Mouse (Mus musculus) retina, embryonic 14.5 days (tissue): ENCODE measurements around the gene Lamb3.

Source experiments
- DNase-seq: peaks from one replicate; pipeline ENCODE4 v3.0.0-alpha.2; 2015; ENCODE audit warnings: low spot score

The Lamb3 gene

DNA sequence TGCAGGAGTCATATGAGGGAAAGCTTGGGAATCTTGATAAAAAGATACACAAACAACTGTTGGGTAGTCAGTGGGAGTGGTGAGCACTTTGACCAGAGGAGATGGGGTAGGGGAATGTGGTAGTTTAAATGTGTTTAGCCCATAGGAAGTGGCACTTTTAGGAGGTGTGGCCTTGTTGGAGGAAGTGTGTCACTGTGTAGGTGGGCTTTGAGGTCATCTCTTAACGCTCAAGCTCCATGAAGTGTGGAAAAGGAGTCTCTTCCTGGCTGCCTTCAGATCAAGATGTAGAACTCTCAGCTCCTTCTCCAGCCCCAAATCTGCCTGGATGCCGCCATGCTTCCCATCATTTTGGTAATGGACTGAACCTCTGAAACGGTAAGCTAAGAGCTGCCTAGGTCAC lies at the start of gene Lamb3:
Lamb3 (plus strand) TSS at position 197 of the 400 bp plus-strand sequence.
- DNase-seq, result no peak

DNA sequence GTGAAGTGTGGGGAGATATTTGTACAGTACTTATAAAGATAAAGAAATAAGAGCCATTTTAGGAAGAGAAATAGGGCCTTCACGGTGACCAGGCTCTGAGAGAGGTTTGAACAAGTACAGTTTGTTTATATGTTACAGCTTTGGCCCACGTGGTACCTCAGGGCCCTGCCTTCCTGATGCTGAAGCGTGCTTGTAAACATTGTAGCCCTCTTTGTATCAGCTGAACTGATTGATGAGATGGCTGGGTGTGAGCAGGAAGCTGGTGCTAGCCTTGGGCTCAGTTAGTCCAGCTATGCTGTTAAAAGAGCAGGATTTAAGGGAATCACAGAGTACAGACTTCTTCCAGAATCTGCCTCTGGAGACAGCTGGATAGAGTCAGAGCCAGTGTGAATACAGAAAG lies 48.3 kb upstream of the Lamb3 start:
- no peak for DNase-seq

DNA sequence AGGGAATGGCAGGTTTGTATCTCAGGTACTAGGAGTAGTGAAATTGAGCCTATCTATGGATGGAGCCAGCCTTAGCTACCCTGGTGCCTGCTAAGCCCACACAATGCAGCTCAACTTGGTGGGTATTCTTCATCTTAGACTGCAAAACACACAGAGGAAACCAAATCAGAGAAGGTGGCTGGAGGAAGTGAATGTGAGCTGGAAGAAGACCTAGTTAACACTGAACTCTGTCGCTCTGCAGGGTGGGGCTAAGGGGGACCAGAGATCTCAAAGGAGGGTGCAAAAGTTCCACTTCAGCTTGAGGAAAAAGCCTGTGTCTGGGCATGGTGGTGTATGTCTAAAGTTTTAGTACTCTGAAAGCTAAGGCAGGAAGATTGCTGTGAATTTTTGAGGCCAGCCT lies 47.9 kb upstream of the Lamb3 start:
- DNase-seq, result no peak

DNA sequence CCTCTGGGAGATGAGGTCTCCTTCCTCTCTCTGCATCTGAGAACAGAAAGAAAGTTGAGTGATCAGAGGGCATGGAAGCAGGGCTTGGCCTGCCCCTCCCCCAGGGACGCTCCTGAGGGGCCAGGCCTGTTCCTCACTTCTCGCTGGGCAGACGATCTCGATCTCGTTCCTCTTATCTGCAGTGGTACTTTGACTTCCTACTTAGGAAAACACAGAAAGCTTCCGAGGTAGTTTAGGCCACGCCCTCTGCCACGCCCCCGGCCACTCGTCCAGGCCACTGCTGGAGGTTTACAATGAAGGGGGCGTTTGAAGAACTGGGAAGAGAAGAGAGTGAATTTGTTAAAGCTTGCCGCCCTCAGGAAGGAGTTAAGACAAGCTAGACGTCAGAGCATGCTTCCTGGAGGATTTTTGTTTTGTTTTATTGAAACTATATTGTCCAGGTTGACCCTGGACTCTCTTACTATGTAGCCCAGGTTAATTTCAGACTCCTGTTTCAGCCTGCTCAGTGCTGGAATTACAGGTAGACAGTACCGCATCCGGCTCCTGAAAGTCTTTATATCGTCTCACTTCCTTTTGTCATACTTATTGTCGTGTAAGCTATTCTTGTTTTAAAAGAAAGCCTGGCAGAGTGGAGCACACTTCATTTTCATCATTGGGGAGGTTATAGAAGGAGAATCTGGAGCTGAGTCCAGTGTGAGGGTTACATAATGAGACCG lies 47.0 kb upstream of the Lamb3 start:
- DNase-seq, result peak; percentile 52

DNA sequence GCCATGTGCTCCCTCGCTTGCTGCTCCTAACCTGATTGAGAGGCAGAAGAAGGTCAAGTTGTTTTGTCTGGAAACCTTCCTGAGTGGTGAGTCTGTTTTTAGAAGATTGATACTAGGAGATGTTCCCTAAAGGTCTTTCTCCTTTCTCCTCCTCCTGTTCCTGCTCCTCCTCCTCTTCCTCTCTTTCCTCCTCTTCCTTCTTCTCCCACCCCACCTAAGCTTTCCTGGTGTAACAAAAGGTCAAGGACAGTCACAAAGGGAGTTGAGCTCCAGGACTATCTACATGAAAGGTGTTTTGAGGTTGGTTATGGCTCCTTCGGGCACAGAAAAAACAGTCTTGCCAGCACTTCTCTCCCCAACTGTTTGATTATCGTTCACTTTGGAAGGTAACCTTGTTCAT lies 39.8 kb upstream of the Lamb3 start, which contains the start of gene A130010J15Rik:
A130010J15Rik (plus strand) TSS at position 301 of the 400 bp plus-strand sequence.
- DNase-seq, result no peak

DNA sequence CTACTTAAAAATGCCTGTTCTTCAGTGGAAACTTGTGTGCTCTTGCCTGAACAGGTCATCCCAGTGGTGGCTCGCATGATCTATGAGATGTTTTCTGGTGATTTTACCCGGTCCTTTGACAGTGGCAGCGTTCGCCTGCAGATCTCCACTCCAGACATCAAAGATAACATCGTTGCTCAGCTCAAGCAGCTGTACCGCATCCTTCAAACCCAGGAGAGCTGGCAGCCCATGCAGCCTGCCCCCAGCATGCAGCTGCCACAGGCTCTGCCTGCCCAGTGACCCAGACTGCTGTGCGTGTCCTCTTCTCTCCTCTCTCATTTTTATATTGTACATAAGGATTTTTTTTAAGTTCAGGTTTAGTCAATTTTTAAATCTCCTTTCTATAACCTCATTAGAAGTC lies 38.3 kb upstream of the Lamb3 start:
- no peak for DNase-seq

DNA sequence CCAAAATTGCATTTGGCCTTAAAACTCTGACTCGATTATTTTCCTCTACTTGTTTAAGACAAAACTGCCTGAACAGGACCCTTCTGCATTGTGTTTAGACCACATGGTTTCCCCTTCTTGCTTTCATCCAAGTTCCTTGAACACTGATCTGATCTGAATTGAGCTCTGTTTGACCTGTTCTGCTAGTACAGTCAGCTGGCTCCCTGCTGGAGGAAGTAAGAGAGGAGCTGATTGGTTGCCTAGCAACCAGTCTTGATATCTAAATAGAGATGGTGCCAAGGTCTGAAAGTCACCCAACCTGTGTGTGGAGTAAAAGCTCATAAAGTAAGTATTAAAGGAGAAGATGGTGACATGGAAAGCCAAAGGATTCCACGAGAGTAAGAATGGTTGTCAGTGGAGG lies 37.6 kb upstream of the Lamb3 start:
- DNase-seq, result peak; percentile 31

DNA sequence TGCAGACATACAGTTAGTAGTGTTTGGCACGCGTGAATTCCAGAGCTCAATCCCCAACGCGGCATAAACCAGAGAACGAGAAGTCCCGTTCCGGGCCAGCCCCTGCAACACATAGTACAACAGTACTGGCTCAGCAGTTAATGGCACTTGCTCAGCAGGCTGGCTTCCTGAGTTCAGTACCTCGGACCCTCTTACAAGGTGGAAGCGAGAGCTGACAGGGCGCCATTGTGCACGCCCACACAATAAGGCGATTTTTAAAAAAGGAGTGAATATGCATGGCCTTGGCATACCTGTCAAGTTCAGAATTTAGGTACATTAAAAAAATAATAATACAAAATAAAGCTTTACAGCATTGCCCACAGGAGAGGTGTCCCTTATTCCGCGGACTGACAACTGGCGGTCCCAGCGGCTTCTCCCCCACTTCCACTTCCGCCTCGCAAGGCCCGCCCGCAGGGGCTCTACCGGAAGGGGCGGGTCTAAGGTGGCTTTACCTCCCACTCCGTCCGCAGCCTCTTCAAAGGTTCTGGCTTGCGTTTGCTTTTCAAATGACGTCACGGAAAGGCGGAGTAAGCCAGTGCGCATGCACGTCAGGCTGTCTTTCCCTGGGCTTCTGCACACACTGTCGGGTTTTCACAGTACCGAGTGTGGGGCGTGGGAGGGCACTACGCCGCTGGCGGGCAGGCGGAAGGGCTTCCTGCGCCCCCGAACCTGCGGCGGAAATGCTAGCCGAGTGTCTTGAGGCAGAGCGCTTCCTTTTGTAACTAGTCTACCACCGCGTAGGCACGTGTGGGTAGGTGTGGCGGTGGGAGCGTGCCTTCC lies 34.3 kb upstream of the Lamb3 start:
- DNase-seq, result peak; percentile 97

DNA sequence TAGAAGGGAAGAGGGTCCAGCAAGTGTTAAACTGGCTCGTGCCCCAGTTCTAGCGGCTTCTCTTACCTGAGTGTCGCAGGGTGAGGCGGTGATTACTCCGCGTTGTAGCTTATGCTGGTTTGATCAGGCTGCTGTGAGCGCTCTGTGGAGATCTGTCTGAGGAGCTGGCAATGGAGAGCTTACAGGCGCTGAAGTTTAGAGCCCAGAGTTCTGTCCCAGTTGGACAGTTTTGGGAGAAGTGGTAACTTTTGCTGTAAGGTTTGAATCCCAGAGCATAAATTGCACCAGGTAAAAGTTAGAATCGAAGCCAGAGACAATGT lies 33.7 kb upstream of the Lamb3 start:
- no peak for DNase-seq

DNA sequence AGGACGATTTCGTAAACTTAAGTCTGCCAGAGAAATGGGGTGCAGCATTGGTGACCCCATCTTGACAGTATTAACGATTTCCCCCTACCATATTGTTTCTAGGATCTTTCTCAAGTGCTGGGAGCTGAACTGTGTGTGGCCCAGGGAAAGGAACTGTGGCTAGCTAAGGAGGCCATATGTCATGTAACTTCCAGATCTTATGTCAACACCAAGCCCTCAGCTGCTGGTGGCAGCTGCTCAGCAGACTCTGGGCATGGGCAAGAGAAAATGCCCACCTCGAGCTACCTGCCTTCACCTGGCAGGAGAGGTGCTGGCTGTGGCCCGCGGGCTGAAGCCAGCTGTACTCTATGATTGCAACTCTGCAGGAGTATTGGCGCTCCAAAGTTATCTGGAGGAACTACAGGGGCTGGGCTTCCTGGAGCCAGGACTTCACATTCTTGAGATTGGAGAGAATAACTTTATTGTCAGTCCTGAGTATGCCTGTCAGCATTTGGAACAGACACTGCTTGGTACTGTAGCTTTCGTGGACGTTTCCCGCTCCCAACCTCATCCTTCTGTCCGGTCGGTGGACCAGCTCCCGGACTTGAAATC lies 33.3 kb upstream of the Lamb3 start:
- no peak for DNase-seq

DNA sequence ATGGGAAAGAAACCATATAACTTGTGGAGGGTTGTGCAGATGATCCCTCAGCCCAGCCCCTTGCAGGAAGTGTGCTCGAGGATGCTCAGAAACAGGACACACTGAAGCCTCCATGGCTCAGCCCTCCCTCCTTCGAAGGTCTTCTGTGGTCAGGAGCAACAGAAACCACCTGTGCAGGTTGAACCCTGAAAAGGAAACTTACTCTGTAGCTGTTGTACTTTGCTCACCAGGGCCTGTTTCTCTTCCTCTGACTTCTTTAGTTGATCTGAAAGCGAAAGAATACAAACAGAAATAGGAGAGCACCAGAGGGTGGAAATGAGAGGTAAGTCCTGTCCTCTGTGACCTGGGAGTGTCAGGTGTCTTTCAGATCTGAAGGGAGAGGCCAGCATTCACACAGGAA lies 26.4 kb upstream of the Lamb3 start:
- DNase-seq, result no peak

DNA sequence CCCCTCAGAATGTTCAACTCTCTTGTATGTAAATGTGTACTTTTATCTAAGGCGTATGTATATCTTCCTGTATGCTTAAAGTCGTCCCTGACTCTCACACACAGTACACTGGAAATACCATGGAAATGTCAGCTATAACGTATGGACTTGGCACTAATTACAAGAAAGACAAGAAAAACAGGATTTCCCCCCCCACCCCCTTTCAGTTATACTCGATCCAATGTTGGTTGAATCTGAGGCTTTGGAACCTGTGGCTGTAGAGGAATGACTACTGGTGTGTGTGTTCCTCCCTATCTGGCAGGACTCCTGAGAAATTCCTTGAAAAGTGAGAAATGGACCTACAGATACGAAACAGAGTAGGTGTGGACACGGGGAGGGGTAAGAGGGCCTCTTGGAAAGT lies 19.2 kb upstream of the Lamb3 start:
- DNase-seq, result no peak

DNA sequence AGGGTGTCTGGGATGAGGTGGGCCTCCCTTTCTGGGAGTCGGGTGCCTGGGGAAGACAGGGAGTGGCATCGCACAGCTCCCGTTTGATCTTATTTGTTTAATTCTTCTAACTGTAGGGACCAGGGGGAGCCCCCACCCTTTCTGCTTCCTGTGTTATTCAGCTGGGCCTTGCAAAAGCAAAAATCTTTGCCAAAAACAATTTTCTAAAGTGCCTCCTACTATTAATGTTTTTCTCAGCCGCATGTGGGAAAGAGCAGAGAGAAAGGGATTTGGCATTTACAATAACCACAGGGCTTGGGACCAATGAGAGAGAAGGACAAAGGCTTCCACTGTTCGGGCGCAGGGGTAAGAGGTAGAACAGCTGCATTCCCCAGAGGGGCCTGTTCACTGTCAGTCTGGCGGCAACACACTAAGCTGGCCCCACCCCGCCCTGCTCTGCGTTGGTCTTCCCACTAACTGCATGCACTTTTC lies 18.3 kb upstream of the Lamb3 start:
- DNase-seq, result no peak

DNA sequence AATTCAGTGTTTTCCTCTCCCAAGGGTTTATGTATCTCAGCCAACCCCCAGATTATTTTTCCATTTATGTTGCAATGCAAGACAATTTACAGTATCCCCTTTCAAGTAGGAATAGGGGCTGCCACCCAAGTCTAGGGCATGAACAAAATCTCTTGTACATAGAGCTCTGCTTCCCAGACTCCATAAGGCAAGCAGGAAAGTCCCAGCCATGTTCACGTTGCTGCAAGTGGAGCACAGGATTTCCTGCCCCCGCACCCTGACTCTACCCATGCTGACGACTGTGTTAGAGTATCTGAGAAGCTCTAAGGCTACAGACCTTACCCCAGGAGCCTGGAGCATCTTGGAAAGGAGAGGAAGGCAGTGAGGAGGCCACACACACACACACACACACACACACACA lies 17.7 kb upstream of the Lamb3 start:
- DNase-seq, result no peak

DNA sequence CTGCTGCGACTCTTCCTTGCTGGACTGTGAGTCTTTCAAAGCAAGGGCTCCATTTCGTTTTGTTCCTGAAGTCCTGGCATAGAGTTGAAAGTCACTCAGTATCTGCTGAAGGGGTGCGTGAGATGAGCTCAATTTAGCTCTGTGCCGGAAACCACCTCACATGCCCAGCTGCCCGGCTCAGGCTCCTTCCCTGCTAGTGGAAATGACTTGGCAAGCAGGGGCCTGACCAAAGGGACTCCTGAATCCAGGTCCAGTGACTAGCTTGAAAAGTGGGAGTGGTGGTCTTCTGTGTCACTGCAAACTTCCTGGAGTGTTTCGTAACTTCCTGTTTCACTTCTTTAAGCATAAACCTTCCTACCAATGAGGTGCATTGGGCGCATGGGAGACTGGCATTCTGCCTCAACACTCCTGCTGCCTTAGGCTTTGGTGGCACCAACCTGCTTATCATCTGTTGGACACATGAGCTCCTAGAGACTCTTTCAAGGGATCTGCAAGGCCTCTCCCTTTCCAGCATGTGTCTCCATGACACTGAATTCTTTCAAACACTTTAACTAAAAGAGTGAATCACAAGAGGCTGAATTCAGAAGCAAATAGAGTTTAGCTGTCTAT lies 15.7 kb upstream of the Lamb3 start:
- no peak for DNase-seq

DNA sequence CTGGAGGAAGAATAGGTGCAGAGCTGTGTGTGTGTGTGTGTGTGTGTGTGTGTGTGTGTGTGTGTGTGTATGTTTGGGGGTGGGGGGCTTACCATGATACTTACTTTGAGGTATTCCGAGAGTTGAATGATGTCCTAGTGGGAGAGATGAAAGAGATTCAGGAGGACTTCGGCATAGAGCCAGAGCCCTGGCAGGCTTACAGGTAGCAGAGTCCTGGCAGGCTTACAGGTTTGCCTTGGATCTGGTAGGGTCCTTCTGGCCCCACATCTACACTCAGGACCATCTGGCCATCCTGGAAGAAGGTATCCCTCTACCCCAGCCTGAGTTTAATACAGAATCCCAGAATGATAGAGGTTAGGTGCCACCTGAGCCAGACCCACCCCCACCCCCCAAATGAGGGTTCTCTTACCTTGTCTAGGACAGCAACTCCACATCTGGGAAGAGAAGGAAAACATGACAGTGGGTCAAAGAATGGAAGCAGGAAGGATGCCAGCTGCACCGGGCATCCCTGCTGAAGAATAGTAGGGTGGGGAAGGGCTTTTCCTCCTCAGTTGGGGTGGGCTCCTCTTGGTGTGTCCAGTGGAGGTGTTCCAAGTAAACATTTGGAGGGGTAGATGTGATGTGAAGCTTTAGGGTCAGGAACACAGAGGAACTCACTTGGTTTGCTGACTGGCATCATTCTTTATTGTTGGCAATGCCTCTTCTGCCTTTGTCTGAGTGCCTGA lies 12.9 kb upstream of the Lamb3 start:
- DNase-seq, result no peak

DNA sequence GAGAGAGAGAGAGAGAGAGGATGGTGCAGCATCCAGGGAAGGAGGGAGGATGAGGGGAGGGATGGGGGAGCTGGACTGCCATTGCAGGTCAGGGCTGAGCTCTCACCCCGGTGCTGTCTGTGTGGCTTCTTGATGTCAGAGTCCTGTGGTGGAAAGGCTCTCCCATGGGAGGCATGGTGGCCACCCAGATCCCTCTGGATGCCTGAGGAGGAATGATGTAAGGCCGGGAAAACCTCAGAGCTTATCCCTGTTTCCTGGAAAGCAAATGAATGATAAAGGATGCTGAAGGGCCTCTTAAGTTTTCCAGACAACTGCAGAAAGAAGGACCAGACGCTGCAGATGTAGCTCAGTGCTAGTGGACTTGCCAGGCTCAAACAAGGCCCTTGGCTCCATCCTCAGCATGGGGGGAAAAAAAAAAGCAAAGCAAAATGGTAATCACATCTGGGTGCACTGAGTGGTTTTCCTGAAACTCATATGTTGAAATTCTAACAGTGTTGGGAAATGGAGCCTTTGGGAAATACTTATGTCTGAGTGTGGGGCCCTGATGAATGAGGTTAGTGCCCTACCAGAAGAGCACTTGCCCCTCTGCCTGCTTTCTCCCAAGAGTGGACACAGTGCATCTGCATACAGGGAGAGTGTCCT lies 12.2 kb upstream of the Lamb3 start:
- DNase-seq, result no peak

DNA sequence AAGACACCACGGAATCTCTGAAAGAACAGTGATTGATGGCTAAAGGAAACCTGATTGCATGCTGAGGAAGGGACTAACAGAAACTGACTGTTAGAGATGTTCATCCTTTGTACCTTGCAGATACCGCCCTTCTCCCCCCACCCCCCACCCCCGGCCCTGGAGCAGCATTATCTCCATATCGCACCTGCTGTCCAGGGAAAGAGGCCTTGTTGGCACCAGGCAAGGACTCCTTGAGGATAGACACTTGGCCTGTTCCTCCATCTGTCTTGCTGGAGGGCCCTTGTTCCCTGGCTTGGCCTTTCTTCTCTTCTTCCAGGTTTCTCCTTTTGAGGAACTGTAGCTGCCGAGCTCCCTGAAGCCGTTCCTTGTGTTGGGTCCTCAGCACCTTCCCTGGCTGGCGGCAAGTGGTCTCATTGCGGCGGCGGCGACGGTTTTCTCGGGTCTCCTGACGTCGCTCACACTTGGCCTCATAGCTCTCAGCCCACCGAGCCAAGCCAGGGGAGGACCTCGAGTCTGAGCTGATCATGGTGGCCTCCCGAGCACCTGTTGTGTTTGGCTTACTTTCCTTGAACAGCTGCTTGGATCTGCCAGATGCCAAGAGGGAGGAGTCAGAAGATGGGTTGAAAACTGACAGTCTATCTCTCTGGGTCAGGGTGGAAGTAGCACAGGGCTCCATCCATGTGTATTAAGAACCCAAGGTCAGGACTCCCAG lies 9.8 kb upstream of the Lamb3 start:
- no peak for DNase-seq

DNA sequence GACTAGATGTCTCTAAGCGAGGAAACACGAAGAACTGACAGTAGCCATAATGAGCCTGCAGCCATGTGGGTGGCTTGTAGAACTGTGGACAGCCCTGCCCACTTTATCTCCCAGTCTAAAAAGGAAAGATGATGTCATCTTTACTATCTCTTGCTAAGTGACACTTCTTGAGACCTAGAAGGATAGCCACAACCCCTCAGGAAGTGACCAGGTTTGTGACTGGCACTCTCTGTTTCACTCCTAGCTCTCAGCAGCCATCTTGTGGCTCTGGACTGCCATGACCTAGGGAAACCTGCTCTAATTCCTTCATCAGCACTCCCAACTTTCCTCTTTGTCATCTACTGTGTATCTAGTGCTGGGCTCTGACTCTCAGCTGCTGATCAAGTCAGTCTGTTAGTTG lies 9.2 kb upstream of the Lamb3 start:
- no peak for DNase-seq

DNA sequence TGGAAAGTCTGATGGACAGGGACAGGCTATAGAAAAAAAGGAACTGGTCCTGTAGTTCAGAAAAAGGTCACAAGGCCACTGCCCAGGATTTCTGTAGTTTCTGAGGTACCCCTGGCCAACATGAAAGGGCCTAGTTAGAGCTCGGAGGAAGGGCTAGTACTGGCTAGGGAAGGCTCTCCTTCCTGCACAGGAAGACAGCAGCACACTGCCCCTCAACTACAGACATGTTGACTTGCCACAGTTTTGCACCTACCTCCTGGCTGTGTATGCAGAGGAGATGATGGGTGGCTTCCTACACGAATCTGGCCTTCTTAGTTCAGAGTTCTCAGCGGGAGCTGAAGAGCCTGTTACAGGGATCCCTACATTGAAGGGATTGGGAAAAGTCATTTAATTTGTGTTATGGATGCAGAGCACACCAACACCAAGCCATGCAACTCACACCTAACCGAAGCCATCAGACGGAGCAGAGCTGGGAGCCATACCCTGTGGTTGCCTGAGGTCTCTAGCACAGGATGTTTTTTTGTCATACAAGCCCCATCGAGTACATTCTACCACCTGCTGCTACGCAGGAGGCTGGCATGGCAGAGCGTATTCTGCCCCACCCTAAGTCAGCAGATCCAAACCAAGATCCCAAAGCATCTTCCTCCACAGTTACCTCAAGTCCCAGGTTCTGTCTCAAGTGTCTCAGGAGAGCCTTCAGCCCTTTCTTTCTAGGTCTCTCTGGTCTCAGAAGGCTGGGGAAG lies 6.7 kb upstream of the Lamb3 start:
- no peak for DNase-seq
